Mouse (Mus musculus) retina, adult 2 months (tissue): Measurements from ENCODE around the gene Rnd2.
"Not testable (repeated sequence)": the region's sequence is repeated elsewhere in the genome, so short reads cannot be mapped to it uniquely, and the experiment has no call there.

Source experiments
- DNase-seq: peaks from one replicate; pipeline ENCODE4 v3.0.0-alpha.2; 2012; ENCODE audit warnings: low read depth, low spot score

The Rnd2 gene

GRCm38 (mm10) chr11:101468263-101468688 lies 3.5 kb downstream of the Rnd2 start:
- DNase-seq = no peak

- DNase-seq = no peak
Measured at GRCm38 (mm10) chr11:101468731-101469130, 3.9 kb downstream of the Rnd2 start.

- DNase-seq = no peak
Measured at GRCm38 (mm10) chr11:101469155-101469554, 4.4 kb downstream of the Rnd2 start.

- DNase-seq = no peak
Measured at GRCm38 (mm10) chr11:101470206-101470605, 5.4 kb downstream of the Rnd2 start.

- no peak for DNase-seq
Measured at GRCm38 (mm10) chr11:101471926-101472325, 7.1 kb downstream of the Rnd2 start.

- no peak for DNase-seq
Measured at GRCm38 (mm10) chr11:101472336-101472735, 7.5 kb downstream of the Rnd2 start.

- DNase-seq = not testable (repeated sequence)
Measured at GRCm38 (mm10) chr11:101473686-101474085, 8.9 kb downstream of the Rnd2 start.

- no peak for DNase-seq
Measured at GRCm38 (mm10) chr11:101474298-101474697, 9.5 kb downstream of the Rnd2 start.

- not testable (repeated sequence) for DNase-seq
Measured at GRCm38 (mm10) chr11:101476361-101476760, 11.6 kb downstream of the Rnd2 start.

GRCm38 (mm10) chr11:101477194-101477551 lies 12.4 kb downstream of the Rnd2 start:
- DNase-seq = no peak

GRCm38 (mm10) chr11:101477552-101478211 lies 12.9 kb downstream of the Rnd2 start:
- DNase-seq = no peak

GRCm38 (mm10) chr11:101479171-101479635 lies 14.4 kb downstream of the Rnd2 start:
- DNase-seq = no peak

GRCm38 (mm10) chr11:101480912-101481311 lies 16.1 kb downstream of the Rnd2 start:
- DNase-seq = no peak

GRCm38 (mm10) chr11:101483804-101484203 lies 19.0 kb downstream of the Rnd2 start:
- DNase-seq = no peak

- DNase-seq = no peak
Measured at GRCm38 (mm10) chr11:101484245-101484644, 19.4 kb downstream of the Rnd2 start.

- DNase-seq = no peak
Measured at GRCm38 (mm10) chr11:101484814-101485213, 20.0 kb downstream of the Rnd2 start.

- DNase-seq = no peak
Measured at GRCm38 (mm10) chr11:101485509-101486028, 20.8 kb downstream of the Rnd2 start.

GRCm38 (mm10) chr11:101486126-101486525 lies 21.3 kb downstream of the Rnd2 start:
- DNase-seq = no peak

GRCm38 (mm10) chr11:101506269-101506780 lies 41.5 kb downstream of the Rnd2 start:
- DNase-seq = no peak

GRCm38 (mm10) chr11:101507090-101507489 lies 42.3 kb downstream of the Rnd2 start:
- no peak for DNase-seq

GRCm38 (mm10) chr11:101518937-101519336 lies 54.1 kb downstream of the Rnd2 start:
- no peak for DNase-seq

- no peak for DNase-seq
Measured at GRCm38 (mm10) chr11:101519364-101519763, 54.6 kb downstream of the Rnd2 start.
